Mouse (Mus musculus) bone marrow, adult 2 months (tissue): Measurements from ENCODE around the gene Aebp2. TPM values are rescaled to one million over a fixed set of nuclear protein-coding genes. Genes with fewer than 3 reads are reported as not detected.

Experiments used
- H3K27ac ChIP-seq: fragments of 200-500 bp; 2 replicates; pipeline ENCODE4 v1.5.1; 2012; ENCODE audit warnings: low read depth, mild to moderate bottlenecking, control low read depth, inconsistent platforms, low read length; ENCODE audit not compliant: control insufficient read depth, poor library complexity, insufficient read depth
- H3K4me1 ChIP-seq: fragments of 200-500 bp; 2 replicates; pipeline ENCODE4 v1.6.1; 2011; ENCODE audit warnings: low read length; ENCODE audit not compliant: control insufficient read depth, insufficient read depth
- H3K4me3 ChIP-seq: fragments of 200-500 bp; replicated peaks from 2 replicates; pipeline ENCODE3; 2011; ENCODE audit warnings: mild to moderate bottlenecking, low read depth, low read length, control low read depth; ENCODE audit not compliant: control insufficient read depth
- CTCF ChIP-seq: fragments of 200-500 bp; IDR thresholded peaks from 2 replicates; pipeline ENCODE4 v1.5.1; 2011; ENCODE audit warnings: low read length, control low read depth; ENCODE audit not compliant: control insufficient read depth, insufficient read depth
- POLR2A ChIP-seq: fragments of 200-500 bp; IDR thresholded peaks from 2 replicates; pipeline ENCODE4 v1.6.1; 2011; ENCODE audit warnings: low read depth, mild to moderate bottlenecking, control low read depth, low read length, borderline replicate concordance; ENCODE audit not compliant: control insufficient read depth
- WGBS: fragments of 180-500 bp; shearing (Covaris S2); methylation state at CpG from one replicate; pipeline ENCODE4 v1.1.7; 2018; 5-methylcytosine and 5-hydroxymethylcytosine counted together
- polyA plus RNA-seq: library from polyadenylated mRNA; stranded (reverse); fragments of >200 nt; gene quantifications from 2 replicates; pipeline ENCODE4 v1.2.4, GENCODE M21; 2011; ENCODE audit warnings: low replicate concordance; ENCODE audit not compliant: missing spikeins, insufficient read depth, insufficient read length

Aebp2 gene
- polyA plus RNA-seq, 1 experiment, result 12.2 TPM

GRCm38 (mm10) chr6:140682829-140683228 lies 60.4 kb downstream of the Aebp2 start:
- TF ChIP-seq CTCF, result no peak
- Histone ChIP-seq H3K4me1 (peaks cover 3% of the 10 kb centered on the region; the same call in 1 of the 2 replicates), H3K27ac (no peak overlapping the region), H3K4me3 (no peak overlapping the region)
- 8% methylated on average over 13 of the region's 13 CpGs for WGBS

GRCm38 (mm10) chr6:140684403-140684802 lies 61.9 kb downstream of the Aebp2 start:
- Histone ChIP-seq H3K27ac (no peak overlapping the region), H3K4me1 (no peaks in the 10 kb centered on the region), H3K4me3 (no peak overlapping the region)
- TF ChIP-seq CTCF (no peak), POLR2A (no peak)
- WGBS, result 84% methylated on average over 11 of the region's 11 CpGs

- no peak overlapping the region for H3K27ac ChIP-seq
- TF ChIP-seq CTCF (no peak), POLR2A (no peak)
- WGBS, result 89% methylated on average over 16 of the region's 16 CpGs
- H3K4me3 ChIP-seq, result no peak overlapping the region
- no peaks in the 10 kb centered on the region for H3K4me1 ChIP-seq
Observed at GRCm38 (mm10) chr6:140689617-140690404, 67.3 kb downstream of the Aebp2 start.

- WGBS, result 67% methylated on average over 6 of the region's 6 CpGs
- Histone ChIP-seq H3K4me3 (no peak overlapping the region), H3K4me1 (no peaks in the 10 kb centered on the region), H3K27ac (no peak overlapping the region)
- TF ChIP-seq POLR2A, result no peak
- TF ChIP-seq CTCF, result no peak
Observed at GRCm38 (mm10) chr6:140692160-140692559, 69.7 kb downstream of the Aebp2 start.

- Histone ChIP-seq H3K4me3 (no peak overlapping the region), H3K4me1 (no peaks in the 10 kb centered on the region), H3K27ac (no peak overlapping the region)
- WGBS, result 76% methylated on average over 12 of the region's 12 CpGs
- TF ChIP-seq POLR2A (no peak), CTCF (no peak)
Observed at GRCm38 (mm10) chr6:140696192-140696879, 73.9 kb downstream of the Aebp2 start.

- Histone ChIP-seq H3K4me1 (no peaks in the 10 kb centered on the region), H3K4me3 (no peak overlapping the region), H3K27ac (no peak overlapping the region)
- no peak for TF ChIP-seq CTCF
- no peak for TF ChIP-seq POLR2A
- WGBS, result 85% methylated on average over 11 of the region's 11 CpGs
Observed at GRCm38 (mm10) chr6:140697994-140698393, 75.5 kb downstream of the Aebp2 start.

- Histone ChIP-seq H3K4me1 (no peaks in the 10 kb centered on the region), H3K4me3 (no peak overlapping the region), H3K27ac (no peak overlapping the region)
- 87% methylated on average over 1 of the region's 1 CpGs for WGBS
- no peak for TF ChIP-seq CTCF
- no peak for TF ChIP-seq POLR2A
Observed at GRCm38 (mm10) chr6:140698596-140698995, 76.1 kb downstream of the Aebp2 start.

- no peak for TF ChIP-seq CTCF
- TF ChIP-seq POLR2A, result no peak
- Histone ChIP-seq H3K4me3 (no peak overlapping the region), H3K4me1 (no peaks in the 10 kb centered on the region), H3K27ac (no peak overlapping the region)
- WGBS, result 83% methylated on average over 6 of the region's 6 CpGs
Observed at GRCm38 (mm10) chr6:140701259-140701658, 78.8 kb downstream of the Aebp2 start.

GRCm38 (mm10) chr6:140705132-140705531 lies 82.7 kb downstream of the Aebp2 start:
- WGBS, result 84% methylated on average over 10 of the region's 10 CpGs

More at GRCm38 (mm10) chr6:140705132-140705531, 82.7 kb downstream of the Aebp2 start:
- TF ChIP-seq CTCF (no peak), POLR2A (no peak)
- Histone ChIP-seq H3K4me3 (no peak overlapping the region), H3K4me1 (no peaks in the 10 kb centered on the region; the same call in 1 of the 2 replicates), H3K27ac (no peak overlapping the region)
